Mouse (Mus musculus): ENCODE measurements at regions not wholly inside any gene's neighbourhood (a gene's known extent, or its start where the extent isn't known, plus 50 kb on each side); places are given as distances from the start of the nearest gene placed in this dataset.

DNA sequence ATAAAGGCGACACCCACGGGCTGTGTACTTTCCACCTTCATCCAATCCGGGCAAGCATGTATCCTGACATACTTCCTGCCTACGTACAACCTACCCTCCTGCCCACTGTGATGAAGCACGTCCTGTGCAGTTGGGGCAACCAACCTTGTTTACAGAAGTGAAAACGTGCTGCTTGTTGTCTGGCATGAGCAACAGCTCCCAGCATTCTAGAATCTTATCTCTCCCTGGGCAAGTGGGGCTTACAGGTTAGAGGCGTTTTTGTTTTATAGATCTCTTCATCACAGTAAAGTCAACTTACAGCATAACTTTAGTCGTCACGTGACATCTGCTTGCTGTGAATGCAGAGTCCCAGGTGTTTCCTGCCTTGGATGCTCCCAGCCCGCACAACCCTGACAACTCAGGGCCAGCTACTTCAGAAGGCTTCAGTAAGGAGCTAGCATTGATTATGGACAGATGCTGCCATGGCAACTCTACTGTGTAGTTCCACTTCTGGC lies 175.3 kb upstream of the Map3k1 start:
- no peak for TF ChIP-seq CTCF (IDR thresholded peaks at IDR 0.05; ENCODE audit: low read depth, low read length)
- TF ChIP-seq POLR2A (IDR thresholded peaks at IDR 0.05; ENCODE audit: borderline replicate concordance, low read depth, low read length), result no peak
